Mouse (Mus musculus) brown adipose tissue, adult 24 weeks (tissue): Measurements from ENCODE around the gene Hist1h2bf. TPM values are rescaled to one million over a fixed set of nuclear protein-coding genes. Genes with fewer than 3 reads are reported as not detected.
"Not testable (repeated sequence)": the region's sequence is repeated elsewhere in the genome, so short reads cannot be mapped to it uniquely, and the experiment has no call there.

Experiments used
- H3K27ac ChIP-seq: fragments of 200-500 bp; replicated peaks from 2 replicates; pipeline ENCODE4 v1.5.1; 2012; ENCODE audit warnings: low read depth, mild to moderate bottlenecking, low read length
- H3K4me1 ChIP-seq: fragments of 200-500 bp; 2 replicates; pipeline ENCODE4 v1.6.1; 2012; ENCODE audit warnings: low read length, mixed read lengths; ENCODE audit not compliant: control insufficient read depth, insufficient read depth, insufficient read length
- H3K4me3 ChIP-seq: fragments of 200-500 bp; 2 replicates; pipeline ENCODE4 v1.5.1; 2012; ENCODE audit warnings: low read depth, mild to moderate bottlenecking, low read length, moderate library complexity; ENCODE audit not compliant: insufficient read depth
- polyA plus RNA-seq: library from polyadenylated mRNA; stranded (reverse); fragments of >200 nt; gene quantifications from 2 replicates; pipeline ENCODE4 v1.2.4, GENCODE M21; 2012; ENCODE audit not compliant: missing spikeins, insufficient read depth, insufficient read length

Hist1h2bf gene
- polyA plus RNA-seq, 1 experiment = not detected

GRCm38 (mm10) chr13:23570261-23571021 is 3.6 kb downstream of the Hist1h2bf start:
- H3K4me3 ChIP-seq = peak overlapping the region; percentile 61
- peak overlapping the region; percentile 46; the same call in 1 of the 2 replicates for H3K27ac ChIP-seq
- not testable (repeated sequence) for H3K4me1 ChIP-seq

GRCm38 (mm10) chr13:23564482-23564881 is 9.5 kb downstream of the Hist1h2bf start:
- no peak overlapping the region for H3K4me3 ChIP-seq
- H3K4me1 ChIP-seq = no peaks in the 10 kb centered on the region
- H3K27ac ChIP-seq = no peak overlapping the region

- peak overlapping the region; percentile 51 for H3K27ac ChIP-seq
- H3K4me1 ChIP-seq = no peaks in the 10 kb centered on the region
- peak overlapping the region; percentile 75 for H3K4me3 ChIP-seq
Observed at GRCm38 (mm10) chr13:23562699-23563462, 11.1 kb downstream of the Hist1h2bf start.

- peak within 1 kb of the TSS; percentile 70 for H3K27ac ChIP-seq
- peak within 1 kb of the TSS; percentile 75 for H3K4me3 ChIP-seq
- H3K4me1 ChIP-seq = not testable (repeated sequence)
Observed at GRCm38 (mm10) chr13:23561883-23562659, 11.9 kb downstream of the Hist1h2bf start, which contains the start of gene Hist1h3e. Gene Hist1h3e, minus strand, starts transcription at chr13:23562369.

GRCm38 (mm10) chr13:23561531-23561882 is 12.5 kb downstream of the Hist1h2bf start:
- Histone ChIP-seq H3K27ac (peak overlapping the region; percentile 37; the same call in 1 of the 2 replicates), H3K4me3 (peak overlapping the region; percentile 75)
- not testable (repeated sequence) for H3K4me1 ChIP-seq

- not testable (repeated sequence) for H3K27ac ChIP-seq, H3K4me1 ChIP-seq, H3K4me3 ChIP-seq
Observed at GRCm38 (mm10) chr13:23560699-23561098, 13.3 kb downstream of the Hist1h2bf start.

- Histone ChIP-seq H3K4me1 (no peaks in the 10 kb centered on the region), H3K4me3 (no peak overlapping the region), H3K27ac (no peak overlapping the region)
Observed at GRCm38 (mm10) chr13:23556906-23557305, 17.1 kb downstream of the Hist1h2bf start.

GRCm38 (mm10) chr13:23555839-23556416 is 18.1 kb downstream of the Hist1h2bf start:
- Histone ChIP-seq H3K4me3 (peak overlapping the region; percentile 69), H3K27ac (peak overlapping the region; percentile 77), H3K4me1 (no peaks in the 10 kb centered on the region)

GRCm38 (mm10) chr13:23554925-23555838 is 18.8 kb downstream of the Hist1h2bf start:
- H3K4me1 ChIP-seq = no peaks in the 10 kb centered on the region
- peak overlapping the region; percentile 74 for H3K27ac ChIP-seq
- H3K4me3 ChIP-seq = peak overlapping the region; percentile 69

- no peak overlapping the region; the same call in 1 of the 2 replicates for H3K27ac ChIP-seq
- H3K4me1 ChIP-seq = no peaks in the 10 kb centered on the region
- H3K4me3 ChIP-seq = peak overlapping the region; percentile 69
Observed at GRCm38 (mm10) chr13:23554393-23554792, 19.6 kb downstream of the Hist1h2bf start.

- no peak within 1 kb of the TSS for H3K4me3 ChIP-seq
- no peak within 1 kb of the TSS for H3K27ac ChIP-seq
Observed at GRCm38 (mm10) chr13:23552962-23553361, 21.0 kb downstream of the Hist1h2bf start, which contains the start of gene Hist1h1d. Gene Hist1h1d, plus strand, starts transcription at chr13:23553262.

GRCm38 (mm10) chr13:23551931-23552914 is 21.8 kb downstream of the Hist1h2bf start:
- H3K4me1 ChIP-seq = no peaks in the 10 kb centered on the region
- H3K4me3 ChIP-seq = peak overlapping the region; percentile 50; the same call in 1 of the 2 replicates
- 0 out of 2 replicates have a peak overlapping the region, but pooled peaks have one; percentile 5 for H3K27ac ChIP-seq

More at GRCm38 (mm10) chr13:23552962-23553361, 21.0 kb downstream of the Hist1h2bf start, which contains the start of gene Hist1h1d:
- H3K4me1 ChIP-seq = no peaks in the 10 kb centered on the region
